11 mouse cellular contexts compared by ENCODE assay signal in the genomic region with DNA sequence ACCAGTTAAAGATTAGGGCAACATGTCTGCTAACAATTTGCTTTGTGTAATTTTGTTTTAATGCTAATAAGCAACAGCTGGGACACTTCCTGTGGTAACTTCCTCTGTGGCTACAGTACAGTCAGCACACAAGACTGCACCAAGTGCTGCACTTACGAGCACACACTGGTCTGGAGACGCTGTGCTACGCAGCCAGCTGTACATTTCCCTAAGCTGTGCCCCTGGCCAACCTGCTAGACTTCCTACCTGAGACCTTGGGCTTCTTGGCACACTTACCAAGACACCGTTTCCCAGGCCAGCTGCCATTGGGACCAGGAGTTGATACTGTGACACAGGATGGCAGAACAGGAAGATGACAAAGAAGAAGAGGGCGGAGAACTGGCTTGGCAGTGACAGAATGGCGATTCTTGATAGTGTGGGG.
DNase-seq lines count a peak whose midpoint lies in the region; ATAC-seq and TF ChIP-seq lines count a peak whose summit lies in the region.
"Had no signal": no experiment of that assay in that cellular context is flagged by ENCODE, and none has a peak within 500 bp of the region (broad histone marks: within the 10 kb centered on the region; RNA-seq: fewer than 3 reads in every experiment).

No protein-coding gene starts in this region.

- no peaks in the 10 kb centered on the region for H3K36me3 ChIP-seq in kidney, postnatal 0 days (ENCODE audit: insufficient read depth, low read length)
- H3K36me3 ChIP-seq in limb, embryonic 14.5 days (ENCODE audit: control insufficient read depth, insufficient read depth, low read length) = no peaks in the 10 kb centered on the region
- no peaks in the 10 kb centered on the region for H3K36me3 ChIP-seq in stomach, embryonic 15.5 days
- H3K36me3 ChIP-seq in midbrain, embryonic 13.5 days = no peaks in the 10 kb centered on the region
- H3K36me3 ChIP-seq: heart, embryonic 15.5 days; neural tube, embryonic 12.5 days had no signal

- no peaks in the 10 kb centered on the region for H3K27me3 ChIP-seq in kidney, postnatal 0 days (ENCODE audit: insufficient read depth, low read length)
- no peaks in the 10 kb centered on the region for H3K27me3 ChIP-seq in limb, embryonic 14.5 days (ENCODE audit: control insufficient read depth, insufficient read depth, low read length)
- no peaks in the 10 kb centered on the region for H3K27me3 ChIP-seq in stomach, embryonic 15.5 days (replicated peaks)
- H3K27me3 ChIP-seq in midbrain, embryonic 13.5 days = 0 out of 2 replicates have a peak, but pooled peaks cover 3% of the 10 kb centered on the region

- no peak overlapping the region for H3K4me3 ChIP-seq in kidney, postnatal 0 days (replicated peaks; ENCODE audit: low read depth, low read length)
- H3K4me3 ChIP-seq in bone marrow, adult 2 months (replicated peaks; ENCODE audit: control insufficient read depth, low read depth, low read length) = peak overlapping the region; percentile 61
- no peak overlapping the region for H3K4me3 ChIP-seq in limb, embryonic 14.5 days (replicated peaks; ENCODE audit: low read length)
- H3K4me3 ChIP-seq in stomach, embryonic 15.5 days (replicated peaks) = no peak overlapping the region
- H3K4me3 ChIP-seq in midbrain, embryonic 13.5 days (replicated peaks) = no peak overlapping the region
- H3K4me3 ChIP-seq: heart, embryonic 15.5 days; neural tube, embryonic 12.5 days had no signal

- no peak overlapping the region for H3K4me2 ChIP-seq in kidney, postnatal 0 days (ENCODE audit: low read length)
- no peak overlapping the region for H3K4me2 ChIP-seq in limb, embryonic 14.5 days (replicated peaks; ENCODE audit: low read depth, low read length, severe bottlenecking)
- H3K4me2 ChIP-seq in stomach, embryonic 15.5 days = no peak overlapping the region; the same call in 1 of the 2 replicates
- H3K4me2 ChIP-seq in midbrain, embryonic 13.5 days (replicated peaks) = no peak overlapping the region
- H3K4me2 ChIP-seq: heart, embryonic 15.5 days; neural tube, embryonic 12.5 days had no signal

- no peaks in the 10 kb centered on the region for H3K9me3 ChIP-seq in kidney, postnatal 0 days (replicated peaks; ENCODE audit: low read length)
- no peaks in the 10 kb centered on the region for H3K9me3 ChIP-seq in limb, embryonic 14.5 days (ENCODE audit: control insufficient read depth, low read length)
- H3K9me3 ChIP-seq in stomach, embryonic 15.5 days = no peaks in the 10 kb centered on the region
- no peaks in the 10 kb centered on the region for H3K9me3 ChIP-seq in midbrain, embryonic 13.5 days
- H3K9me3 ChIP-seq: heart, embryonic 15.5 days; neural tube, embryonic 12.5 days had no signal

- peak overlapping the region; percentile 80; the same call in 1 of the 2 replicates for H3K27ac ChIP-seq in kidney, postnatal 0 days
- H3K27ac ChIP-seq in bone marrow, adult 2 months (ENCODE audit: control insufficient read depth, insufficient read depth, low read depth, low read length, poor library complexity) = peak overlapping the region; percentile 46
- no peak overlapping the region for H3K27ac ChIP-seq in limb, embryonic 14.5 days (replicated peaks; ENCODE audit: low read depth, low read length)
- H3K27ac ChIP-seq in stomach, embryonic 15.5 days = peak overlapping the region; percentile 48
- H3K27ac ChIP-seq in midbrain, embryonic 13.5 days = no peak overlapping the region
- H3K27ac ChIP-seq: heart, embryonic 15.5 days; neural tube, embryonic 12.5 days had no signal

- DNase-seq in kidney, postnatal 0 days (ENCODE audit: low spot score) = peak; percentile 88
- no peak for DNase-seq in kidney, postnatal 25 days
- DNase-seq in limb, embryonic 14.5 days (ENCODE audit: low spot score) = peak; percentile 34
- DNase-seq in gastrocnemius, postnatal 10 days = no peak
- DNase-seq in layer of hippocampus, postnatal 25 days (ENCODE audit: extremely low spot score in 1 of 2, low spot score in 1 of 2) = no peak
- DNase-seq: cerebellum, postnatal 36 days had no signal

- 77% methylated on average over 6 of the region's 6 CpGs for WGBS in kidney, postnatal 0 days
- WGBS in bone marrow, adult 2 months = 4% methylated on average over 6 of the region's 6 CpGs
- WGBS in limb, embryonic 14.5 days = 58% methylated on average over 6 of the region's 6 CpGs
- 69% methylated on average over 6 of the region's 6 CpGs for WGBS in stomach, embryonic 15.5 days
- 87% methylated on average over 6 of the region's 6 CpGs for WGBS in midbrain, embryonic 13.5 days

- 0 out of 2 replicates have a peak, but pooled peaks have one; percentile 52 for ATAC-seq in kidney, postnatal 0 days (replicated peaks; ENCODE audit: low FRiP score, low read depth)
- ATAC-seq in limb, embryonic 14.5 days (ENCODE audit: low FRiP score, low read depth) = no peak
- 0 out of 2 replicates have a peak, but pooled peaks have one; percentile 47 for ATAC-seq in stomach, embryonic 15.5 days (ENCODE audit: insufficient read depth, low FRiP score, low read depth)
- ATAC-seq in midbrain, embryonic 13.5 days = no peak

- H3K4me1 ChIP-seq in kidney, postnatal 0 days (replicated peaks; ENCODE audit: insufficient read depth, low read length) = 0 out of 2 replicates have a peak, but pooled peaks cover 2% of the 10 kb centered on the region
- H3K4me1 ChIP-seq in bone marrow, adult 2 months (ENCODE audit: control insufficient read depth, insufficient read depth, low read length) = peaks cover 1% of the 10 kb centered on the region; the same call in 1 of the 2 replicates
- H3K4me1 ChIP-seq in limb, embryonic 14.5 days (ENCODE audit: control insufficient read depth, insufficient read depth, low read length) = 0 out of 2 replicates have a peak, but pooled peaks cover 6% of the 10 kb centered on the region
- H3K4me1 ChIP-seq in stomach, embryonic 15.5 days = peaks cover 2% of the 10 kb centered on the region; the same call in 1 of the 2 replicates
- H3K4me1 ChIP-seq in midbrain, embryonic 13.5 days (replicated peaks) = peaks cover 16% of the 10 kb centered on the region

- no peak overlapping the region for H3K9ac ChIP-seq in kidney, postnatal 0 days (ENCODE audit: low read depth, low read length)
- no peak overlapping the region for H3K9ac ChIP-seq in limb, embryonic 14.5 days (ENCODE audit: low read depth, low read length, severe bottlenecking)
- no peak overlapping the region for H3K9ac ChIP-seq in stomach, embryonic 15.5 days
- H3K9ac ChIP-seq in midbrain, embryonic 13.5 days (replicated peaks) = no peak overlapping the region
- H3K9ac ChIP-seq: heart, embryonic 15.5 days; neural tube, embryonic 12.5 days had no signal

- TF ChIP-seq POLR2A in bone marrow, adult 2 months (IDR thresholded peaks at IDR 0.05; ENCODE audit: borderline replicate concordance, control insufficient read depth, low read depth, low read length) = no peak
- no peak for TF ChIP-seq POLR2A in limb, embryonic 14.5 days (IDR thresholded peaks at IDR 0.05; ENCODE audit: borderline replicate concordance, extremely low read depth, insufficient read depth, insufficient read length)

- no peak for TF ChIP-seq CTCF in kidney, postnatal 0 days (IDR thresholded peaks at IDR 0.05; ENCODE audit: low read depth)
- TF ChIP-seq CTCF in bone marrow, adult 2 months (IDR thresholded peaks at IDR 0.05; ENCODE audit: control insufficient read depth, insufficient read depth, low read length) = no peak

Comparison
In these comparisons a context has a peak if more than half of its experiments do, and no peak if none do; other contexts are left out.
1. DNase-seq: peak in kidney, postnatal 0 days (single experiment) and limb, embryonic 14.5 days (single experiment); none in kidney, postnatal 25 days (0 of 2), gastrocnemius, postnatal 10 days (single experiment) and layer of hippocampus, postnatal 25 days (0 of 2).
2. ATAC-seq: peak in kidney, postnatal 0 days (single experiment) and stomach, embryonic 15.5 days (single experiment); none in limb, embryonic 14.5 days (single experiment) and midbrain, embryonic 13.5 days (single experiment).
3. H3K27ac ChIP-seq: peak in kidney, postnatal 0 days (single experiment), bone marrow, adult 2 months (single experiment) and stomach, embryonic 15.5 days (single experiment); none in limb, embryonic 14.5 days (single experiment) and midbrain, embryonic 13.5 days (single experiment).